Mouse (Mus musculus): Measurements from ENCODE around the gene Alpk3. TPM values are rescaled to one million over a fixed set of nuclear protein-coding genes. Genes with fewer than 3 reads are reported as not detected.

Alpk3 gene
- total RNA-seq (2021), result 100 to 1,000 TPM; 213 to 256 TPM
- long read RNA-seq, experiment 1, partial matches to known transcripts, result 52 of 57 reads
- long read RNA-seq, experiment 1, other reads (novel, unspliced or antisense), result 5 of 57 reads
- long read RNA-seq, experiment 2, full-length matches to known transcripts, result 4 of 73 reads
- long read RNA-seq, experiment 2, partial matches to known transcripts, result 64 of 73 reads
- long read RNA-seq, experiment 2, other reads (novel, unspliced or antisense), result 5 of 73 reads

DNA sequence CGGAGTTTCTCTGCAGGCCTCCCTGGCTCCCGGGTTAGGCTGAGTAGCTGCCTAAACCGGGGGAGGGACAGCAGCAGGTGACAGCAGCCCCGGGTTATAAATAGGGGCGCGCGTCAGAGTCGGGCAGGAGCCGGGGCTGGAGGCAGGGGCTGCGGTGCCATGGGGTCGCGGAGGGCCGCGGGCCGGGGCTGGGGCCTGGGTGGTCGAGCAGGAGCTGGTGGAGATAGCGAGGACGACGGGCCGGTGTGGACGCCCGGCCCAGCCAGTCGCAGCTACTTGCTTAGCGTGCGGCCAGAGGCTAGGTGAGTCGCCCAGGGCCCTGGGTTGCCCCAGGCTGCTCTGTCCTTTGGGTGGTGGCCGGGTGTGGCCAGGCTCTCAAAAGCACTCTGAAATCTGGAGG lies at the start of gene Alpk3:
Gene Alpk3, plus strand, starts transcription at position 130 of the 400 bp plus-strand sequence.
- DNase-seq, result peak; percentile 60

DNA sequence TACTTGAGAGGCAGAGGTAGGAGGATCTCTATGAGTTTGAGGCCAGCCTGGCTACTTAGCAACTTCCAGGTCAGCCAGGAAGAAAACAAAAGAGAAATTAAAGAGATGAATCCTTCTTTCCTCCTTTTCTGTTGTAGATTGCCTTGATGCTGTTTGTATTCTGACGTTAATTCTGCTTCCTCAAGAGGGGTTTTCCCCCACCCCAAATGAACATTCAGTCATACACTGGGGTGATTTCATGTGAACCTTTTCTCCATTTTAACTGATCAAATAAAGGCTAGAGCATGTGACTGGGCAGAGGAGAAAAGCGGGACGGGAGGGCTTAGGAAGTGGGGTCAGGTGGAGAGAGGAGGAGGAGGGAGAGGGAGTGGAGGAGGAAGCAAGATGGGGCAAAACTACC lies 49.1 kb upstream of the Alpk3 start:
- no peak for DNase-seq

- no peak for DNase-seq
Measured at GRCm38 (mm10) chr7:81011576-81011975, 45.8 kb upstream of the Alpk3 start.

- no peak for DNase-seq
Measured at GRCm38 (mm10) chr7:81020307-81020706, 37.1 kb upstream of the Alpk3 start.

DNA sequence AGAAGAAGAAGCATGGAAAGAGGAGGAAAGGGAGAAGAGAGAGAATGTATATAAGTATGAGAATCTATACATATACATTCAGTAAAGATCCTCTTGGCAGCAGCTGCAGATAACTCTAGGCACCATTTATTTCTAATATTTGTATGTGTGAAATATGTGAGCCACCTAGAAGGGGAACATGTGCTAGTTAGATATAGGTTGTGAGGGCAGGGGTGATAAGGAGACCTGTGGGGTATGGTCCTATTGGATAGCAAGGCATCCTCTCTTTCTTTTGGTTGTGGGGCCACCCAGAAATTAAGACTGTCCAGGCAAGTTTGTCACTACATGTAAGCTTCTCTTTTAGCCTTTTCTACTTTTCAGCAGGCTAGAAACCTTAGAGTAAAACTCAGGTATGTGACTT lies 34.7 kb upstream of the Alpk3 start:
- no peak for DNase-seq

GRCm38 (mm10) chr7:81024118-81024517 lies 33.3 kb upstream of the Alpk3 start:
- DNase-seq, result no peak

GRCm38 (mm10) chr7:81024651-81025050 lies 32.7 kb upstream of the Alpk3 start:
- no peak for DNase-seq

DNA sequence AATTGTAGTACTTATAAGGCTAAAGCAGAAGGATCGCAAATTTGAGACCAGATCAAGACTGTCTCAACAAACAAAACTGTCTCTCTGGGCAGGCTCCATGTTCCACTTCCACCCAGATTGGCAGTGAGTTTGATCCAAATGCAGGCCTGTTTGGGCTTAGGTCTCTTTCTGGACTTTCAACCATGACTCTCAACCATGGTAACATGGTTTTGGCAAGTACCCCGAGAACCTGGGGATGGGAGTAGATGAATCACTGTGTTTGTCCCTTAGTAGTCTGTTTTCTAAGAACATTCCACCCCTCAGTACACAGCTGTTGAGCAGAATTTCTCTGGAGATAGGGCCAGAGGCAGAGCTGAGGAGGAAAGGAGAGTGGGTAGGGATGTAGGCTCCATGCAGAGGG lies 31.6 kb upstream of the Alpk3 start:
- no peak for DNase-seq

DNA sequence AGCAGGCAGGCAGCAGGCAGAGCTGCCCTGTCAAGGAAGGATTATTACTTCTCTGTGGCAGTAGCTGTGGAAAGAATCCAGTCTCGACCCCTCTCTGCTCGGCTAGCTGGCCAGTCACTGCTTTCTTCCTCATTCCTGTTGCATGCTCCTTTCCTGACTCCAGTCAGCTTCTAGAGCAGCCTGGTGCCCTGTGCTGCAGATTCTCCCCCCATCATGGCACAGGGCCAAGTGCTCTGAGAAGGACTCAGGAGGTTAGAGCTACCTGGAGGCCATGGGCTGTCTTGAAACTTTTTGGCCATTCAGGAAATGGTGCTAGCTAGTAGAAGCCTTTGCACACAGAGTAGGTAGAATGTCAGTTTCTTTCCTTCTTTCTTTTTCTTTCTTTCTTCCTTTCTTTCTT lies 17.7 kb upstream of the Alpk3 start:
- DNase-seq, result no peak

DNA sequence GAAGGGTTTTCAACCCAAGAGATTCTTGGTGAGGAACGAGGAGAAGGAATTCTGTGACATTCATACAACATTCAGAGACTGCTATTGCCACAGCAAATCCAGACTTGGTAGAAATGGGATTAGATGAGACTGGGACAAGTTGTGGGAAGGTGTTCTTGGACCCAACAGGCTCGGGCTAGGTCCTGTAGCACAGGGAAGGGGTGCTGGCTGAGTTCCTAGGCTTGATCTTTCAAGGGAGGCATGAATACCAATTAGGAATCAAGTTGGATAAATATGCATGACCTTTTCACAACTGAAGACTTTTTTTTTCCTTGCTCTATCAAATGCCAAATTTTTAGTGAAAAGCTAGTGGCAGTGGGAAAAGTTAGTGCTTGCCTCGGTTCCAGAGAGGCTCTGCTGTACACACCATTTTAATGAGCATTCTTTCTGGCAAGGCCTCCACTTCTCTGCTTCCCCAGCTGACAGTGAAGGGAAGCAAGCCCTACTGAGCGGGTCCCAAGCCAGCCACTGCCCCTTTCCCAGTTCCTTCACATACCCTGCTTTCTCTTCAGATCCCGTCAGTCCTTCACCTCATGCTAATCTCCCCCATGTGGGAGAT lies 14.3 kb upstream of the Alpk3 start:
- no peak for DNase-seq

DNA sequence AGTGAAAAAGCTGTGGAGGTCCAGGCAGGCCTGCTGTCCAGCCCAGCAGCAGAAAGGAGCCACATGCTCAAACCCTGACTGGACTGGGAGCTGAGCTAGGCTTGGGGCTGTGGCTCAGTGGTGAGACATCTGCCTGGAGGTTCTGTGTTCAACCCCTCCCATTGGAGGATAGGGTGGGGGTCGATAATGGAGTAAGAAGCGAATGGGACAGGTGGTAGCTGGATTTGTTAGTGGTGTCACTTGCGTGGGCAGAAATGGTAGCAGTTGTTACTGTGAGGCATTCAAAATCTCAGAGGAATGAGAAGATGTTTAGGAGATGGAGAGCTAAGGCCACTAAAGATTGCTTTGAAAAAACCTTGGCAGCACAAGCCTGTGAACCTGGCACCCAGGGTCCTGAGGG lies 9.6 kb upstream of the Alpk3 start:
- DNase-seq, result no peak

- DNase-seq, result peak; percentile 64
Measured at GRCm38 (mm10) chr7:81048513-81048912, 8.9 kb upstream of the Alpk3 start.

DNA sequence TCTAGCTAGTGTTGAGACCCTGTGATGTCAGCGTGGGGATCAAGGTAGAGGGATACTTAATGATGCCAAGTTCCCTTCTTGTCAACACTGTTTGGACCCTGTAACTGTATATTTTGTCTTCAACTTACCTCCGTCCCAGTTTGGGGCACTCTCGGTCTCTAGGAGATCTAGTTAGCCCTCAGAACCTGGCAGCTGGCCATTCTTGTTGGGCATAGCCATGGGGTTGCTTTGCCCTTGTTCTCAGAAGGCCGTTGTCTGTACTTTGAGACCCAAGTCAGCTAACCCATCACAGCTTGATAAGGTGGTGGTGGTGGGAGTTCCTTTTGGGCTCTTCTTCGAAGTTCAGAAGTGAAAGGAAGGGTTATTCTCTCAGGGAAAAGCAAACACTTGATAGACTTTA lies 7.4 kb upstream of the Alpk3 start:
- no peak for DNase-seq

- DNase-seq, result no peak
Measured at GRCm38 (mm10) chr7:81055709-81056370, 1.6 kb upstream of the Alpk3 start.

DNA sequence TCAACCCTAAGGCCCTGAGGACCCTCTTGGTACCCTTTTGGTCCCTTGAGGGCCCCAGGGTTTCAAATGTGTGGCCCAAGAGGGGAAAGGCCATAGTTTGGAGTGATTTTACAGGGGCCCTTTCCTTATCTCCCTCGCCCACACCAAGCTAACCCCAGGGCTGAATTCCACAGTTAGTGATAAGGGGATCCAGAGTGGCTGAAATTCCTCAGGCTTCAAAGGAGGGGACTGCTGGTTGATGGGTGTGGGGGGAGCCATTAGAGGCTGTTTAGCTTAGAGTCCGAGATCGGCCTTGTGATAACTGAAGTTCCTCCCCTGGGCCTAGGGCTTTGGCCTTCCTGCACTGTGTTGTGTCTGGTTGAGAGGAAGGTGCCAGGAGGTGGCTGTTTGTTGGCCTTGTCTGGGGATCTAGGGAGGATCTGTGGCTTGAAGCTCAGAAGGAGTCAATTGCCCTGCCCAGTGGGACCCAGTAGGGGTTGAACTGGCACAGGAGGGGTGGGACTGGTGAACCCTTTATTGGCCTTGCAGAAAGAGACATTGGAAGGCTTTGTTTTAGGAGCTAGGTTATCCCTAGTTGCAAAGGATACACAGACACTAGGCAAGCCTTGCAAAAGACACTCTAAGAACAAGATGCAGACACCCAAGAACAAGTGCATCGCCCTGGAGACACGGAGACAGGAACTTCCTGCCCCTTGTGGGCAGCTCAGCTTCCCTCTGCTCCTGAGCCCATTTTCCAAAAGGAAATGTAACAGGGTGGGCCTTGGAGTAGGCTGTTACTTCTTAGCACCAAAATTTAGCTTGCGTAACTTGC lies 706 bp downstream of the Alpk3 start:
- no peak for DNase-seq

- DNase-seq, result peak; percentile 33
Measured at GRCm38 (mm10) chr7:81058712-81059154, 1.3 kb downstream of the Alpk3 start.

DNA sequence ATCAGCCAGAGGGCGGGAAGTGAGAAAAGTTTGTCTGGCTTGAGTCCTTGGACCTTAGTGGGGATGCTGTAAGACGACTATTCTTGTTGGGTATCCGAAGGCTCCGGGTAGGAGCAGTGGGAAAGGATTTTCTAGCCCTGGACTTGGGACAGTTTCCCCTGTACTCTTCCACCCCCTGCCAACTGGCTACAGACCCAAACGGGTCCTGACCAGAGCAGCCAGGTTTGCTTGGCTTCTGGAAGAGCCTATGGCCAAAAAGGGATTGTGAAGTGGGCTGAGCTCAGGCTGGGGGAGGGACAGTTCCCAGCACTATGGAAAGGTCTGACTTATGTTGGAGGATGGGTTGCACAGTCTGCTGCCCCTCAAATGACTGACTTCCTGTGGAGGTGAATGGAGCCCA lies 2.0 kb downstream of the Alpk3 start:
- peak; percentile 73 for DNase-seq

- no peak for DNase-seq
Measured at GRCm38 (mm10) chr7:81060908-81061307, 3.5 kb downstream of the Alpk3 start.

GRCm38 (mm10) chr7:81061936-81062335 lies 4.5 kb downstream of the Alpk3 start:
- peak; percentile 59 for DNase-seq

DNA sequence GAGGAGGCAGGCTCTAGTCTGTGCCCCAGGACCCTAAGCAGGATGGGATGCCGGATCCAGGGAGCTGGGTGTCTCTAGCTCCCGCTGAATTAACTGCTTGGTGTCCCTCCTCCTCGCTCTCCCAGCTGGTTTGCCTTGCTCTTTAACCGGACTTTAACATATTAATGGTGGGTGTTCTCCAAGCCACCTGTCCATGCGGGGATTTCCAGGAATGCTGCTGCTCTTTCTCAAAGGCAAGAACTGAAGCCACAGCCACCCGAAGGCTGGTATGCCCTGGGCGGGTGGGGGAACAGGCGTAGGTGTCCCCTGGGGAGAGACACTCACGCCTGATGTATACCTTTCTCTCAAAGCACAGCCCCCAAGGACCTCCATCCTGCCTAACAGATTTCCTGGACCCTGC lies 5.9 kb downstream of the Alpk3 start:
- DNase-seq, result no peak

DNA sequence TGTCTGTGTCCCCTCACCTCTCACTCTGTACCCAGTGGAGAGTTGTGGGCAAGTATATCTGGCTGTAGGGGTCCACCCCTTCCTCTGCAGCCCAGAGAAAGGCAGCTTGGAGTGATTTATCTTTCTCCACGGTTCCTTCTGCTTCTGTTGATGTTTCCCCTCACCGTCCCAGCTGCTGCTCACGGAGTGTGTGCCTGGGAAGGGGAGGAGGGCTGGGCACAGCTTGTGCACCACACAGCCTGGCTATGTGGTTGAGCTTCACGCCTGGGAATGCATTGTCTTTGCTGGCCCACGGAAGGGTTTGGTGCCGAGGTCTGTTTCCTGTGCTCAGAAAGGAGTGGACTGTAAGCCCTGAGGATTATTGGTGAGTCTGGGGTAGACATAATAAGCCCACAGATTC lies 9.3 kb downstream of the Alpk3 start:
- DNase-seq, result no peak

DNA sequence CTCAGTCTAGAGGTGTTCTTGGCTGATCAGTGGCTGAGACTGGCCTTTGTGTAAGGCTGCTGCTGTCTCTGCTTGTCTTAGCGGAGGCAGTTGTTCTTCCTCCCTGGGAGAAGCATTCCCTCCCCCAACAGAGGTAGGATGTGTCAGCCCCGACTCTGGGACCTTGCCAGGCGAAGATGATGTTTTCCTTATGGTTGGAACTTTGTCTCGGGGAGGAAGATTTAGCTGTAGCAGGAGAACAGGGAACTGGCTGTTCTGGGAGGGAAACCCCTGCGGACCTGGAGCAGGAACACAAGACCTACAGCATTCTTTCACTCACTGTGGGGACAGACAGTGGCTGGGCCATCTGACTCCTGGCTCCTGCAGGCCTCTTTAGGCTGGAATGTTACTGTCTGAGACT lies 15.1 kb downstream of the Alpk3 start:
- peak; percentile 88 for DNase-seq

- DNase-seq, result no peak
Measured at GRCm38 (mm10) chr7:81073273-81073672, 15.9 kb downstream of the Alpk3 start.
